Mouse (Mus musculus): ENCODE results near the gene Ogg1.

DNA sequence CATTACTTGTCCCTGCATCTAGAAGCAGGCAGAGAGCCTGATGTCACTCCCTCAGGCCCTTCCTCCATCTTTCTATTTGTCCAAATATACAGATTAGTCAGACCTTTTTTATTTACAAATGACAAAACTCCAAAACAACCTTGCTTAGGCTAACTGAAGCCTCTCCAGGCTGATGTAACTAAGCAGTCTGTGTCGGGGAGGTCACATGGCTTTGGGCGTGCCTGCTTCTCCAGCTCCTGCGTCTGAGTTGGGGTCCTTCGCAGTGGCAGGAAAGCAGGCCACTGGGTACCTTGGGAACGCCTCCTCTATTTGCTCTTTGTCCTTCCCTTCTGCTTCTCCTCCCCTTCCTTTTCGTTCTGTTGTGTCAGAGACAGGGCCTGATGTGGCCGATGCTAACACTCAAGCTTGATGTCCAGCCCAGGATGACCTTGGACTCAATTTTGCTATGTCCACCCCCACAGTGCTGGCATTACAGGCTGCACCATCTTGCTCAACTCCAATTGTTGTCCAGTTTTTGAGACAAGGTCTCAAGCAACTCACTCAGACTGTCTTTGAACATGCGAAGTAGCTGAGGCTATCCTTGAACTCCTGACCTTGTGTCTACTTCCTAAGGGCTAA is 37.9 kb downstream of the Ogg1 start:
- no peak for TF ChIP-seq CTCF (conservative IDR thresholded peaks at IDR 0.05; ENCODE audit: low read length)
- TF ChIP-seq POU5F1 (IDR thresholded peaks at IDR 0.05; ENCODE audit: borderline replicate concordance, low read length): no peak
- no peak for TF ChIP-seq NANOG (IDR thresholded peaks at IDR 0.05; ENCODE audit: borderline replicate concordance, low read length)

Measured in E14TG2a.4 (cell line).